Mouse (Mus musculus): ENCODE data around the gene Ahdc1. TPM values are rescaled to one million over a fixed set of nuclear protein-coding genes. Genes with fewer than 3 reads are reported as not detected.
"Not testable (repeated sequence)": the region's sequence is repeated elsewhere in the genome, so short reads cannot be mapped to it uniquely, and the experiment has no call there.

The Ahdc1 gene
- polyA plus RNA-seq, 1 experiment from 2014 or later = 7.0 TPM

DNA sequence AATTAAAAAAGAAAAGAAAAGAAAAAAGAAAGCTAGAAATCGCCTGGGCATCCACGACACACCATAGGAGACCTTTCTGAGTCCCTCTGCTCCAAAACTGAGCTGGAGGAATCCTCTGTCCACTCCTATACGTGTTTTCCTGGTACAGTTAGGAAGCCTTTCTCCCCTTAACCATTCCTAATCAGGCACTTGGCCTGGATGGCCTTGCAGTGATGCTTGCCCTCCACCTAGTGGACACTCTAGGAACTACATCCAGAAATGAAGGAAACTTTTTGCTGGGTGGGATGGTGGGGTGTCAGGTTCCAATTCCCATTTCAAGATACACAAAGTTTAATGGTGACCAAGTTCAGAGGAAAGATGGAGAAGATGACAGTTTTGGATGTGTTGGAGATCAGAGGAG, 5.8 kb upstream of the Ahdc1 start:
- Histone ChIP-seq H3K4me2 (no peak overlapping the region), H3K9me3 (replicated peaks; ENCODE audit: control insufficient read depth, low read length) (no peaks in the 10 kb centered on the region), H3K27ac (ENCODE audit: low read depth, low read length) (no peak overlapping the region), H3K9ac (ENCODE audit: low read depth, low read length) (no peak overlapping the region), H3K27me3 (ENCODE audit: control insufficient read depth, insufficient read depth, low read length) (no peaks in the 10 kb centered on the region), H3K4me3 (ENCODE audit: low read depth, low read length) (no peak overlapping the region), H3K4me1 (ENCODE audit: control insufficient read depth, insufficient read depth, low read length) (peaks cover 25% of the 10 kb centered on the region), H3K36me3 (ENCODE audit: control insufficient read depth, insufficient read depth, low read length) (no peaks in the 10 kb centered on the region)
- ATAC-seq (replicated peaks; ENCODE audit: insufficient number of reproducible peaks, low FRiP score, low TSS enrichment) = no peak
- 7% methylated on average over 3 of the region's 3 CpGs for WGBS (ENCODE audit: insufficient replicate concordance)

DNA sequence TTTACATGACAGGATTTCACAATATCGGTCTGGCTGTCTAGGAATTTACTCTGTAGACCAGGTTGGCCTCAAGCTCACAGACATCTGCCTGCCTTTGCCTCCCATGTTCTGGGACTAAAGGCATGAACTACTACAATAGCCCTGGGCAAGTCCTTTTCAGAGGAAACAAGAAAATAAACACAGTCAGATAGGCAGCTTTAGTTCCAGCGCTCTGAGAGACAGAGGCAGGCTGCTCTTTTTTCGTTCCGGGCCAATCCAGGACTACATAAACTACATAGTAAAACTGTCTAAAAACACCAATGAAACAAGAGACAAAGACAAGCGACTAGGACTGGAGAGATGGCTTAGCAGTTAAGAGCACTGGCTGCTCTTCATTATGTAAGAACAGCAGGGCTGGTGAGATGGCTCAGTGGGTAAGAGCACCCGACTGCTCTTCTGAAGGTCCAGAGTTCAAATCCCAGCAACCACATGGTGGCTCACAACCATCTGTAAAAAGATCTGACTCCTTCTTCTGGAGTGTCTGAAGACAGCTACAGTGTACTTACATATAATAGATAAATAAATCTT, 5.1 kb upstream of the Ahdc1 start:
- H3K4me2 ChIP-seq; H3K36me3 ChIP-seq (ENCODE audit: control insufficient read depth, insufficient read depth, low read length); H3K4me3 ChIP-seq (ENCODE audit: low read depth, low read length); ATAC-seq (replicated peaks; ENCODE audit: insufficient number of reproducible peaks, low FRiP score, low TSS enrichment); H3K27me3 ChIP-seq (ENCODE audit: control insufficient read depth, insufficient read depth, low read length); H3K27ac ChIP-seq (ENCODE audit: low read depth, low read length); H3K9me3 ChIP-seq (replicated peaks; ENCODE audit: control insufficient read depth, low read length); H3K9ac ChIP-seq (ENCODE audit: low read depth, low read length): not testable (repeated sequence)
- peaks cover 25% of the 10 kb centered on the region for H3K4me1 ChIP-seq (ENCODE audit: control insufficient read depth, insufficient read depth, low read length)
- 66% methylated on average over 6 of the region's 6 CpGs for WGBS (ENCODE audit: insufficient replicate concordance)

DNA sequence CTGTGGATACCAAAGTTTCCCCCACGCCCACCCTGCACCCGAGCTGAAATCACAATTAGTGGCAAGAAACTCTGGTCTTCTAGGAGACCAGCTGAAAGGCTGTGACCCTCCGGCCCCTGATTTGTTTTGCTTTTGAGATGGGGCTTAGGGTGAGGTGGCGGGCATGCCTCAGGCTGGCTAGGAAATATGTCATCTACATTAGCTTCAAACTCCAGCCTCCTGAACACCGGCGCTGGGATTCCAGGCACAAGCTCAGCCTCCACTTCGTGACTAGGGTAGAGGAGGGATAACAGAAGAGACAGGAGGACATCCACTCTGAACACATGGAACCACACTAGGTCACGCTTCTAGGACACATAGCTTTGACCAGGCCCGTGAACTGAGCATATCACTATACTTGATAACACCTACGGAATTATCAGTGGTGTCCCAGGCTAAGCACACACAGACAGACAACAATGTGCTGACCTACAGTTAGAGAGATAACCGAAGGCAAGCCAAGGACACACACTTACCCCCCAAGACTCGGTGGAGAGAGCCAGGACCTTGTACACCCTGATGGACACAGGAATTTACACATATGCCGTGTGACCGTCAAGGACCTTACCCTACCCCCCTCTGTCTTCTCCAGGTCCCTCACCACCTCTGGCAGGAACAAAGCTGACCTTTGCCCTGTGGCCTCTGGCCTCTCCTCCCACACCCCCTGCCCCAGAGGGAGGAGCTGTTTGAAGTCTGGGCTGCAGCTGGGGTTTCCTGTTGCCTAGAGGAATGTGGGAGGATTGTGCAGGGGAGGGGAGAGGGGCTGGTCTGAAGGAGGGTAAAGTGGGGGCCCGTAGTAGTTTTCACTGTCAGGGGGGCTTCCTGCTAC, 3.3 kb upstream of the Ahdc1 start:
- Histone ChIP-seq H3K4me3 (ENCODE audit: low read depth, low read length) (no peak overlapping the region), H3K9ac (ENCODE audit: low read depth, low read length) (no peak overlapping the region)
- 14% methylated on average over 15 of the region's 15 CpGs for WGBS (ENCODE audit: insufficient replicate concordance)

DNA sequence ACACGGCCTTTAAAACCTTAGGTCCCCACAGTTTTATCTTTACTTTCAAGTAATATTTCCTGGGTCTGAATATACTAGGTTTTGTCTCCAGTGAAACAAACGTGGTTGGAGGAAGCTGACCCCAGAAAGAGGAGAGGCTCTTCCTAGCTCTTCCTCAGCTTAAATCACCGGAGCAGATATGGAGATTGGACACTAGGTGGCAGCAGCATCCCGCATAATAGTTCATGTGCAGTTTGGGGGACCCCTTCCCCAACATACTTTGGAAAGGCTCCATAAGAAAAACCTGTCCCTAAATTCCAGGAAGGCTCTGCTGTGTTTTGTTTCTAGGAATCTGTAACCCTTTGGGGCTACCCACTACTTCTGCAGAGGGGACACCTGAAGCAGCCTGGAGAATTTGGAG, 1.9 kb upstream of the Ahdc1 start:
- H3K9me3 ChIP-seq (replicated peaks; ENCODE audit: control insufficient read depth, low read length) = no peaks in the 10 kb centered on the region
- no peak overlapping the region for H3K4me2 ChIP-seq
- no peak overlapping the region for H3K4me3 ChIP-seq (ENCODE audit: low read depth, low read length)
- no peak for ATAC-seq (replicated peaks; ENCODE audit: insufficient number of reproducible peaks, low FRiP score, low TSS enrichment)
- peaks cover 20% of the 10 kb centered on the region for H3K4me1 ChIP-seq (ENCODE audit: control insufficient read depth, insufficient read depth, low read length)
- 0% methylated on average over 4 of the region's 4 CpGs for WGBS (ENCODE audit: insufficient replicate concordance)
- no peaks in the 10 kb centered on the region for H3K36me3 ChIP-seq (ENCODE audit: control insufficient read depth, insufficient read depth, low read length)
- no peak overlapping the region for H3K27ac ChIP-seq (ENCODE audit: low read depth, low read length)
- H3K9ac ChIP-seq (ENCODE audit: low read depth, low read length) = no peak overlapping the region
- no peaks in the 10 kb centered on the region for H3K27me3 ChIP-seq (ENCODE audit: control insufficient read depth, insufficient read depth, low read length)

More for the DNA sequence above, 3.3 kb upstream of the Ahdc1 start:
- no peaks in the 10 kb centered on the region for H3K27me3 ChIP-seq (ENCODE audit: control insufficient read depth, insufficient read depth, low read length)
- H3K4me1 ChIP-seq (ENCODE audit: control insufficient read depth, insufficient read depth, low read length) = peaks cover 23% of the 10 kb centered on the region
- peak overlapping the region; percentile 1; the same call in 1 of the 2 replicates for H3K27ac ChIP-seq (ENCODE audit: low read depth, low read length)
- H3K9me3 ChIP-seq (replicated peaks; ENCODE audit: control insufficient read depth, low read length) = no peaks in the 10 kb centered on the region
- no peaks in the 10 kb centered on the region for H3K36me3 ChIP-seq (ENCODE audit: control insufficient read depth, insufficient read depth, low read length)
- ATAC-seq (replicated peaks; ENCODE audit: insufficient number of reproducible peaks, low FRiP score, low TSS enrichment) = peak; percentile 16; the same call in 1 of the 2 replicates
- no peak overlapping the region for H3K4me2 ChIP-seq

DNA sequence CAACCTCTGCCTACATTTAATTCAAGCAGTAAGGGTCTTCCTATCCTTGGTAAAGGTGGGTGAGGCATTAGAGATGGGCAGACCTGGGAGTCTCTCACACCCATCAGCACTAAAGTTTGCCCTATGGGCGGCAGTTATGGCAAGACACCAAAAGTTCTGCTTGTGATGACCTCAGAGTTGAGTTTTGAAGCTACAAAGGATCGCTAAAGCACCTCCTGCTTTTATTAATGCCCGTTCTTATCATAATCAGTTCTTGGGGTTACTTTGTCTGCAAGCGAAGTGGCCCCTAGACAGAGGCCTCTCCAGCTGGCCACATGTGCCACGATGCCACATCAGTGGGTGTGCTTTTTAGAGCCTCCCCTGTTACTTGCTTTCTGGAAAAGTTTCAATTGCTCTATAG, 1.4 kb upstream of the Ahdc1 start:
- H3K27me3 ChIP-seq (ENCODE audit: control insufficient read depth, insufficient read depth, low read length) = no peaks in the 10 kb centered on the region
- H3K4me2 ChIP-seq = peak overlapping the region; percentile 96; the same call in 1 of the 2 replicates
- no peaks in the 10 kb centered on the region for H3K9me3 ChIP-seq (replicated peaks; ENCODE audit: control insufficient read depth, low read length)
- no peak for ATAC-seq (replicated peaks; ENCODE audit: insufficient number of reproducible peaks, low FRiP score, low TSS enrichment)
- H3K4me1 ChIP-seq (ENCODE audit: control insufficient read depth, insufficient read depth, low read length) = peaks cover 26% of the 10 kb centered on the region
- H3K36me3 ChIP-seq (ENCODE audit: control insufficient read depth, insufficient read depth, low read length) = no peaks in the 10 kb centered on the region
- H3K4me3 ChIP-seq (ENCODE audit: low read depth, low read length) = no peak overlapping the region
- H3K9ac ChIP-seq (ENCODE audit: low read depth, low read length) = no peak overlapping the region
- H3K27ac ChIP-seq (ENCODE audit: low read depth, low read length) = no peak overlapping the region
- 67% methylated on average over 5 of the region's 5 CpGs for WGBS (ENCODE audit: insufficient replicate concordance)

DNA sequence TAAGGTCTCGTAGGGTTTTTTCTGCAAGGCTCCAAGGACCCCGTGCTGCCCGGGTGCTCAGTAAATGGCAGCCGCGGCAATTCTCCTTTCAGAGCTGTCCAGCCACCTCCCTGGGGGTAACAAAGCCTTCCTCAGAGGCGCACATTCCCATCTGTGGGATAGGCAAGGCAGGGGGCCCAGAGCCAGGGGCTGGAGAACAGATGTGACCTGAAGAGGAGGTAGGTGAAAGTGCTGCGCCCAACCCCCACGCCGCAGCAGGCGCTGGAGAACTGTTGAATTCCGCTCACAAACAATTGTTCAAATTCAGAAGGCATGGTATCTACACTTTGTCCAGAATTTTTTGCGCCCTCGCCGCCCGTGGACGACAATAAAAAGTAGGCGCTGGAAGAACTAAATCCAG, 449 bp upstream of the Ahdc1 start:
- Histone ChIP-seq H3K4me2 (peak overlapping the region; percentile 96), H3K9ac (ENCODE audit: low read depth, low read length) (peak overlapping the region; percentile 98), H3K27me3 (ENCODE audit: control insufficient read depth, insufficient read depth, low read length) (no peaks in the 10 kb centered on the region), H3K4me1 (ENCODE audit: control insufficient read depth, insufficient read depth, low read length) (peaks cover 35% of the 10 kb centered on the region), H3K27ac (ENCODE audit: low read depth, low read length) (no peak overlapping the region; the same call in 1 of the 2 replicates), H3K36me3 (ENCODE audit: control insufficient read depth, insufficient read depth, low read length) (no peaks in the 10 kb centered on the region), H3K4me3 (ENCODE audit: low read depth, low read length) (peak overlapping the region; percentile 94), H3K9me3 (replicated peaks; ENCODE audit: control insufficient read depth, low read length) (no peaks in the 10 kb centered on the region)
- under 1% methylated on average over 17 of the region's 17 CpGs for WGBS (ENCODE audit: insufficient replicate concordance)
- ATAC-seq (replicated peaks; ENCODE audit: insufficient number of reproducible peaks, low FRiP score, low TSS enrichment) = no peak

DNA sequence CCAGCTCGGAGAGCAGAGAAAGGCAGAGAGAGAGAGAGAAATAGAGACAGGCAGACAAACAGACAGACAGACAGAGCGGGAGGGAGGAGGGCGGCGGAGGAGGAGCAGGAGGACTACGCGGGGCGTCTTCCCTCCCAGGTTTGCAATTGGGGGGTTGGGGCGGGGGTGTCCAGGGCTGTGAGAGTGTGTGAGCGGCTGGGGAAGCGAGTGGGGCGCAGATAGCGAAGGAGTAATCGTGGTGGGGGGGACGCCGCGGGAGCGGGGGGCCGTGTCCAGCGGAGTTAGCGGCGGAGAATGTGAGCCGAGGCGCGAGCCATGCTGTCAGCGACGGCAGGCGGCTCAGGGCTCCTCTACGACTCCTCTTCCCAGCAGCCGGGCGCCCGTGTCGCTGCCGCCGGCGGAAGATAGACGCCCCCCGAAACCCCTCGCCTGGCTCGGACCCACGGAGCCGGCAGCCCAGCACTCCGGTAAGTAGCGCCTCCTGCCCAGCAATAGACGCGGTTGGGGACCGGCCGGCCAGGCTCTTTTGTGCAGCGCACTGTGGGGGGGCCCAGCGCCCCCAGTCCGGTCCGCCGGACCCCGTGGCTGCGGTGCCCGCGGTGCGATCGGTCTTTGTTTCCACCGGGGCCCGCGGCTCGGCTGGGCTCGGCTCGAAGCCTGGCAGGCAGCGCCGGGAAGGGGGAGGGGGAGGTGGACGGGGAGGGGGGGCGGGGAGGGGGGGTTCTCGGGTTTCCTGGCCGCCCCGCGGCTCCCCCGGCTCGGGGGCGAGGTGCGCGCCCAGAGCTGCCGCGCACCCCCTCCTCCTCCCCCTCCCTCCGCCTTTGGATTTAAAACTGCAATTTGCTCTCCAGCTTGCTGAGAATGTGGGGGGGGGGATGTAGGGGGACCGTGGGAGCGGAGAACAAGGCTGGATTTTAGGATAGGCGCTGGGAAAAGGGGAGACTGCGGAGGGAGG, 1.0 kb downstream of the Ahdc1 start:
- peaks cover 50% of the 10 kb centered on the region for H3K4me1 ChIP-seq (ENCODE audit: control insufficient read depth, insufficient read depth, low read length)
- peak overlapping the region; percentile 98 for H3K9ac ChIP-seq (ENCODE audit: low read depth, low read length)
- peak overlapping the region; percentile 96 for H3K27ac ChIP-seq (ENCODE audit: low read depth, low read length)
- WGBS (ENCODE audit: insufficient replicate concordance) = under 1% methylated on average over 68 of the region's 84 CpGs
- no peaks in the 10 kb centered on the region for H3K36me3 ChIP-seq (ENCODE audit: control insufficient read depth, insufficient read depth, low read length)
- 0 out of 2 replicates have a peak, but pooled peaks have one; percentile 0 for ATAC-seq (replicated peaks; ENCODE audit: insufficient number of reproducible peaks, low FRiP score, low TSS enrichment)
- H3K9me3 ChIP-seq (replicated peaks; ENCODE audit: control insufficient read depth, low read length) = no peaks in the 10 kb centered on the region
- H3K4me3 ChIP-seq (ENCODE audit: low read depth, low read length) = peak overlapping the region; percentile 94
- H3K4me2 ChIP-seq = peak overlapping the region; percentile 96
- no peaks in the 10 kb centered on the region for H3K27me3 ChIP-seq (ENCODE audit: control insufficient read depth, insufficient read depth, low read length)

DNA sequence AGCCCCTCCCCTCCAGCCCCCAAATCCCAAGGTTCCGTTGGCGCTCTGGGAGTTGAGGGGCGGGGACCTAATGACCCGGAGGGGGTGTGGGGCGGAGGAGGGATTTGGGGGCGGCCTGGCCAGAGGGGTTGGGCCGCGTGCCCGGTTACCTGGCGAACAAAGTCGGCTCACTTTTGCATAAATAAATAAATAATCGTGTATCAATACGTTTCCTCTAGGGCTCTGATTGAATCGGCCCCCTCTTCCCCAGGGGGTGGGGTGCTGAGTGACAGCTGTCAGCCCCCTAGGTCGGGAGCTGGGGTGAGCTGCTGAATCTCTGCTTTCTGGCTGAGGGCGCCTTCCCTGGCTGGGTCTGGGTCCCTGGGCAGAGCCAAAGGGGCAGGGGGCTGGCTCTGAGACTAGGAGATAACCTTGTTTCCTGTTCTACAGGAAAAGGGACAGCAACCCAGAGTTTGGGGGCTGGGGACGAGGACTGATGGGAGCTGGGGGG, 1.8 kb downstream of the Ahdc1 start:
- Histone ChIP-seq H3K9me3 (replicated peaks; ENCODE audit: control insufficient read depth, low read length) (no peaks in the 10 kb centered on the region), H3K4me2 (peak overlapping the region; percentile 96), H3K4me3 (ENCODE audit: low read depth, low read length) (peak overlapping the region; percentile 94), H3K27ac (ENCODE audit: low read depth, low read length) (peak overlapping the region; percentile 96), H3K36me3 (ENCODE audit: control insufficient read depth, insufficient read depth, low read length) (no peaks in the 10 kb centered on the region), H3K4me1 (ENCODE audit: control insufficient read depth, insufficient read depth, low read length) (peaks cover 52% of the 10 kb centered on the region), H3K27me3 (ENCODE audit: control insufficient read depth, insufficient read depth, low read length) (no peaks in the 10 kb centered on the region), H3K9ac (ENCODE audit: low read depth, low read length) (peak overlapping the region; percentile 98)
- WGBS (ENCODE audit: insufficient replicate concordance) = under 1% methylated on average over 17 of the region's 17 CpGs
- ATAC-seq (replicated peaks; ENCODE audit: insufficient number of reproducible peaks, low FRiP score, low TSS enrichment) = no peak

Data from heart, embryonic 11.5 days (tissue).